Mouse (Mus musculus) liver, adult (tissue): ENCODE measurements around the gene Dnali1.

Experiments used
- GATA4 ChIP-seq: IDR thresholded peaks from 2 replicates; pipeline ENCODE4 v1.6.1; 2014; ENCODE audit warnings: mild to moderate bottlenecking, low read length; ENCODE audit not compliant: insufficient replicate concordance

The Dnali1 gene

GRCm38 (mm10) chr4:125058033-125058432, 7.5 kb downstream of the Dnali1 start:
- no peak for TF ChIP-seq GATA4

DNA sequence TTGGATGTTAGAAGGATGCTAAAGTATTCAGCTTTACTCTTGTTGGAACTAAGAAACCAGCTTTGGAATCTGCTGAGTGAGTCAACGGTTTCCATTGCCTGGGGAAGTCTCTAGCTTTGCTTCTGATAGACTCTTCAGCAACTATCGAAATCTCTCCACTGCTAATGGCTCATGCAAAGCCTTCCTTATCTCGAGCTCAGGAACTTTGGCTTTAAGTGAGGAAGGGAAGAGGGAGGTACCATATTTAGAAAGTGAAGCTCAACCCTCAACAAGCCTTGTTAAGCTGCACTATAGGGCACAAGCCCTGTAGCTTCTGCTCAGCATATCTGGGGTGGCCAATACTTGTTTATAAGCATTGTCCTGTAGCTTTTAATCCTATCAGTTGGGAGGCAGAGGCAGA, 8.2 kb downstream of the Dnali1 start:
- TF ChIP-seq GATA4, result no peak

- TF ChIP-seq GATA4, result no peak
Measured at GRCm38 (mm10) chr4:125056476-125056875, 9.0 kb downstream of the Dnali1 start.

DNA sequence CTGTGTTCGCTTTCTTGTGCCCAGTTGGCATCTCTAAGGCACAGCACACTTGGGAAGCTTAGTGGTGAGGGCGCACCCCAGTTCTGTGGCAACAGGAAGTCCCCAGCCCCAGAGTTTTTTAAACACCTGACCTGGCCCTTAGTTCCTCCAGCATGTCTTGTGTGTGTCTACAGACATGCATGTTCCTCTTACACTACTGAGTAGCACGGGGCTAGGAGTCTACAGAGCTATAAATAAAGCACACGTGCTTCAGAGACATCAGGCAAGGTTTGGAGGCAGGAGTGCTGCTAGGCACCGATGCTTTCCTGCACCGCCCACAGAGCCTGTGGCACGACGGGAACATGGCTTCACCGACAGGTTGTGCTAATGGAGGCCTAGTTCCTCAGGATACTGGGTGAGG, 10.1 kb downstream of the Dnali1 start:
- TF ChIP-seq GATA4, result no peak

DNA sequence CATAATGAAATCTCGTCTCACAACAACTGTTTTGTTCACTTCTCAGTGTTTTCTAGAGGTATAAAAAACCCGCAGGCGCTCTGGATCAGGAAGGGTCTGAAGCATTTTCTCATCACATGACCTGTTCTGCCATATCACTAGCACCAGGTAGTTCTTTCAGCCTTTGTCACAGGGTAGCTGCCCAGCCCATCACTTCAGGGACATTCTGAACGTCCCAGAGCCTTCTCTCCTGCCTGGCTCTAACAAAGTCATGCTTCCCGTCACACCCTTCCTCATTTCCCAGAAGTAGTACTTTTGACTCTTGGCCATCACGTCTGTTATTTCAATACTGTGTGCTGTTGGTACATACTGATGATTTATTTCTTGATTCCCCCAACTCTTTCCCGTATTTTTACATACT, 21.0 kb downstream of the Dnali1 start:
- no peak for TF ChIP-seq GATA4

- TF ChIP-seq GATA4, result no peak
Measured at GRCm38 (mm10) chr4:125034341-125034740, 31.2 kb downstream of the Dnali1 start.

DNA sequence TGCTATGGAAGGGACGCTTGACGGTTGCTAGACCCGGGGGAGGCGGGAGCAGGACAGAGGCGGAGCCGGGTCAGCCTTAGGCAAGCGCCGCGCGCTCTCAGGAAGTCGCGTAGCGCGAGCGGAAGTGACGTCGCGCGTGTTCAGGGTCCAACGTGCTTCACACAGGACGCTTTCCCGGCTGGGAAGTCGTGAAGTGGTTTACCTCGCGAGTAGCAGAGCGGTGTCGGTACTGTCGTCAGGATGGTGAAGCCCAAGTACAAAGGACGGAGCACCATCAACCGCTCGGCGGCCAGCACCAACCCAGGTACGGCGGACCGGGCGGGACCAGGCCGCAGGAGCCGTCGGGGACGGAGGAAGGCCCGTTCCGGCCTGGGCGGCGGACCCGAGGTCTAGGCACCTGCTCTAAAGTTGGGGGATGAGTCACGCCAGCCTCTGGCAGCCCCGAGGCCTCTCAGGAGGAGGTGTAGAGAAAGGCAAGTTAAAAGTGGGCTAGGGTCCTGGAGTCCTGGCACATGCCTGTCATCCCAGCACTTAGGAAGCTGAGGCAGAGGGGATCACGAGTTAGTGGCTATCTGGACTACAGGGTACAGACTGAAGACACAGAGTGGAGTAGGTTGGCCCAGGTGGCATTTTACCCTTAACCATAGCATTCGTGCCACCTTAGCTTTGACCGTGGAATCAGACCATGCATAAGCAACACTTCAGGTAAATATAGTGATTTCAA, 35.5 kb downstream of the Dnali1 start:
- TF ChIP-seq GATA4, result no peak

DNA sequence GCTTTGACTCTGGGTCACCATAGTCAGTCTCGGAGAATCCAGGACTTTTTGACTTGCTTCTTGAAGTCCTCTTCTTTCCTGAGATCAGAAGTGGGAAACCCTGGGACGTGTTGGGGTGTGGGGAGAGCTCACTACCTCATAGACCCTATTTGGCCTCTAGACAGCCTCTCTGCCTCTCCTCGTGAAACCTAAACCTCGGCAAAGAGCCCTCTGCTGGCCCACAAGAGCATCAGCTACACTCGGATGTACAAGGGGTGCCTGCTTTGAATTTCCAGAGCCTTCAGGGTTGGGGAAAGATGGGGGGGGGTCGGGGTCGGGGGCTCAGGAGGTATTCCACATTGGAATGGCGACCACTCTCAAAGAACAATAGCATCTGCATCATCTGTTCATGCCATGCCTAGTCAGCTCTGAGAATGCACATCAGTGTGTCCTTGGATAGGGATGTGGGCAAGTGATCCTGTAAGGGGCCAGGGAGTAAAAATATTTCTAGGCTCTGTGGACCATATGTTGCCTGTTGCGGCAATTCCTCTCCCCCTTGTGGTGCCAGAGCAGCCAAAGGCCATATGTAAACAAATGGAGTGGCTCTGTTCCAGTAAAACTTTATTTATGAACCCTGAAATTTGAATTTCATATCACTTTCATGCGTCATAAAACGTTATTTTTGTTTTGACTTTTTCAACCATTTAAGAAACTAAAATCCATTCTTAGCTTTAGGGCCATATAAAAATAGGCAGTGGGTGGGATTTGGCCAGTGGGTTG, 44.5 kb downstream of the Dnali1 start:
- TF ChIP-seq GATA4, result no peak

GRCm38 (mm10) chr4:125017431-125017830, 48.1 kb downstream of the Dnali1 start:
- TF ChIP-seq GATA4, result no peak

DNA sequence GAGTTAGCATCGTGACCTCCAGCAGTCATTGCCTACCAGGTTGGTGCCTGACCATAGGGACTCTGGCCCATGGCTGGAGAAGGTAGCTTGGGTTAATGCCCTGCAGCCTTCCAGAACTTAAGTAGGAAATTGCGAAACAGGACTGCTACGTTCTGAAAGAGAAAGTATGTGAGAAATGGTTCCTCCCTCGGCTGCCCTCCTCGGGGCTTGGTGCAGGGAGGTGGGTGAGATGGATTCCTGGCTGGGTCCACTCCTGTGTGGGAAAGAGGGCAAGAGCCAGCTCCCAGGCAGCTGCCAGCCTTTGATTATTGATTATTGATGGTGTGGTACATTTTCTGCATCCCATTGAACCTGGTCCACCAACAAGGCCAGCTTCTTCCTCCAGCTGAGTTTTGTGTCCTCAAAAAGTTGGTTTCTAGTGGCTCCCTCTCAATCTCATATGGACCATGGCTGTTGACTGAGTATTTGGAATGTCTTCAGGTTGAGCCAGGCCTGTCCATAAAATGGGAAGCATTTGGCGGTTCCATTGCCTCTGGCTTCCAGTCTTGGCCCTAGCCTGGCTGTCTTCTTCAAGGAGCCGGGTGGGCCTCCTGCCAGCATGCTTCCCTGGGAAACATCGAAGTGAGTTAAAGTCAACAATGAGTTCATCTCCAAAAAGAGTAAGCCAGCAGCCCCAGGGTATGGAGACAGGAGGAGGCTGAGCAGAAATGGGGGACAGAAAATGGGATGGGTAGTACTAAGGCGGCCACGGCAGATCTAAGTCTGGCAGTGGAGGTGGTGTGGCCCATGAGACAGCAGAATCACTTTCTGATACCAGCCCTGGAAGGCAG, 49.5 kb downstream of the Dnali1 start, which contains the start of gene Gnl2:
Gnl2 (plus strand) TSS at position 780 of the 830 bp plus-strand sequence.
- no peak for TF ChIP-seq GATA4

GRCm38 (mm10) chr4:125008712-125009111, 56.8 kb downstream of the Dnali1 start:
- TF ChIP-seq GATA4, result no peak

DNA sequence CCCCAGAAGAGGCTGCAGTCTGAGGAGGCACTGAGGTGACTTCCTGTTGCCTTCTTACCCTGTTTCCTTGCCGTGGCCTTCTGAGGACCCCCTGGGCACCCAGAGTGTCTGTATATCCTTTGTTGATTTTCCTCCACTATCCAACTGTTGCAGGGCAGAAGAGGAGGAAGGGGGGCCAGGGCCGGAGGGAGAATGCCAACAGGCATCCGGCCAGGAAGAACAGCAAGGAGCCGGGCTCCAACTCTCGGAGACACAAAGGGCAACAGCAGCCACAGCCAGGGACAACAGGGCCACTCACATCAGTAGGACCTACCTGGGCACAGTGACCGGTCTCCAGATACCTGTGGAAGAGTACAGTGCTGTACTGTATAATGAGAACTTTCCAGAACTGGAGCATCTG, 57.3 kb downstream of the Dnali1 start:
- no peak for TF ChIP-seq GATA4

DNA sequence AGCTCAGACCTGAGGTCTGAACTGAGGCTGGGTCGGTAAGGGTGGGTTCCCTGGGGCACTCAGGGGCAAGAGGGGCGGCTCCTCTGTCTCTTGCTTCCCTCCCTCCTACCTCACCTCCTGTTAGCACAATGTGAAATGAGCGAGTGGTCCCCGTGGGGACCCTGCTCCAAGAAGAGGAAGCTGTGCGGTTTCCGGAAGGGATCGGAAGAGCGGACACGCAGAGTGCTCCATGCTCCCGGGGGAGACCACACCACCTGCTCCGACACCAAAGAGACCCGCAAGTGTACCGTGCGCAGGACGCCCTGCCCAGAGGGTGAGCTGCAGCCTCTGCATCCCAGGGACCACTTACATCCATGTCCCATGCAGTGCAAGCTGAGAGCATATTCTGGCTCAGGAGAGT, 58.0 kb downstream of the Dnali1 start:
- no peak for TF ChIP-seq GATA4
